Mouse (Mus musculus) spleen, adult 2 months (tissue): ENCODE measurements around the gene St6galnac4.

Experiments used
- CTCF ChIP-seq: fragments of 200-500 bp; IDR thresholded peaks from 2 replicates; pipeline ENCODE4 v1.5.1; 2011; ENCODE audit warnings: mild to moderate bottlenecking, inconsistent platforms; ENCODE audit not compliant: insufficient read depth, insufficient read length, insufficient replicate concordance; ENCODE audit errors: extremely low read depth
- POLR2A ChIP-seq: fragments of 200-500 bp; IDR thresholded peaks from 2 replicates; pipeline ENCODE4 v1.6.1; 2011; ENCODE audit warnings: low read depth, low read length, inconsistent platforms

- TF ChIP-seq CTCF: no peak
- TF ChIP-seq POLR2A: no peak
Measured at GRCm38 (mm10) chr2:32621517-32621859, 34.6 kb downstream of the St6galnac4 start, which contains the start of gene Ak1.
